Mouse (Mus musculus) heart, embryonic 12.5 days (tissue): ENCODE measurements around the gene Trnau1ap. TPM values are rescaled to one million over a fixed set of nuclear protein-coding genes. Genes with fewer than 3 reads are reported as not detected.
A peak's percentile ranks its signal among the peaks of the same experiment; 100 is the strongest.

Source experiments
- ATAC-seq: fragments of 200-750 bp; cut with Nextera tagmentation; 2 replicates; pipeline ENCODE4 v1.8.0; 2017; ENCODE audit warnings: moderate TSS enrichment, moderate library complexity; ENCODE audit not compliant: insufficient number of reproducible peaks, low FRiP score
- H3K27ac ChIP-seq: fragments of 300-500 bp; sonication (generic); 2 replicates; pipeline ENCODE4 v1.5.1; 2016; ENCODE audit warnings: mild to moderate bottlenecking, moderate library complexity; ENCODE audit not compliant: poor library complexity, severe bottlenecking
- H3K27me3 ChIP-seq: fragments of 300-500 bp; sonication (generic); replicated peaks from 2 replicates; pipeline ENCODE4 v1.6.1; 2016; ENCODE audit warnings: mild to moderate bottlenecking, moderate library complexity
- H3K36me3 ChIP-seq: fragments of 300-500 bp; sonication (generic); 2 replicates; pipeline ENCODE4 v1.6.1; 2016; ENCODE audit warnings: mild to moderate bottlenecking, moderate library complexity
- H3K4me1 ChIP-seq: fragments of 300-500 bp; sonication (generic); replicated peaks from 2 replicates; pipeline ENCODE4 v1.6.1; 2016; ENCODE audit warnings: mild to moderate bottlenecking
- H3K4me2 ChIP-seq: fragments of 300-500 bp; sonication (generic); 2 replicates; pipeline ENCODE4 v1.6.1; 2016; ENCODE audit warnings: mild to moderate bottlenecking, moderate library complexity
- H3K4me3 ChIP-seq: fragments of 300-500 bp; sonication (generic); 2 replicates; pipeline ENCODE4 v1.5.1; 2016; ENCODE audit warnings: mild to moderate bottlenecking
- H3K9ac ChIP-seq: fragments of 300-500 bp; sonication (generic); 2 replicates; pipeline ENCODE4 v1.6.1; 2016; ENCODE audit warnings: mild to moderate bottlenecking, moderate library complexity
- H3K9me3 ChIP-seq: fragments of 300-500 bp; sonication (generic); replicated peaks from 2 replicates; pipeline ENCODE4 v1.6.1; 2016; ENCODE audit warnings: mild to moderate bottlenecking, moderate library complexity
- WGBS: fragments of 180-500 bp; shearing (Covaris S2); methylation state at CpG from one replicate; pipeline ENCODE4 v1.1.7; 2016; 5-methylcytosine and 5-hydroxymethylcytosine counted together
- polyA plus RNA-seq: library from polyadenylated mRNA; unstranded; fragments of >200 nt; fragmentation: Nextera tagmentation; extraction: Ambion mirVana; gene quantifications from 2 replicates; pipeline ENCODE4 v1.2.1, GENCODE M21; 2016

Trnau1ap gene
- polyA plus RNA-seq, 1 experiment from 2014 or later, result 68.5 TPM

DNA sequence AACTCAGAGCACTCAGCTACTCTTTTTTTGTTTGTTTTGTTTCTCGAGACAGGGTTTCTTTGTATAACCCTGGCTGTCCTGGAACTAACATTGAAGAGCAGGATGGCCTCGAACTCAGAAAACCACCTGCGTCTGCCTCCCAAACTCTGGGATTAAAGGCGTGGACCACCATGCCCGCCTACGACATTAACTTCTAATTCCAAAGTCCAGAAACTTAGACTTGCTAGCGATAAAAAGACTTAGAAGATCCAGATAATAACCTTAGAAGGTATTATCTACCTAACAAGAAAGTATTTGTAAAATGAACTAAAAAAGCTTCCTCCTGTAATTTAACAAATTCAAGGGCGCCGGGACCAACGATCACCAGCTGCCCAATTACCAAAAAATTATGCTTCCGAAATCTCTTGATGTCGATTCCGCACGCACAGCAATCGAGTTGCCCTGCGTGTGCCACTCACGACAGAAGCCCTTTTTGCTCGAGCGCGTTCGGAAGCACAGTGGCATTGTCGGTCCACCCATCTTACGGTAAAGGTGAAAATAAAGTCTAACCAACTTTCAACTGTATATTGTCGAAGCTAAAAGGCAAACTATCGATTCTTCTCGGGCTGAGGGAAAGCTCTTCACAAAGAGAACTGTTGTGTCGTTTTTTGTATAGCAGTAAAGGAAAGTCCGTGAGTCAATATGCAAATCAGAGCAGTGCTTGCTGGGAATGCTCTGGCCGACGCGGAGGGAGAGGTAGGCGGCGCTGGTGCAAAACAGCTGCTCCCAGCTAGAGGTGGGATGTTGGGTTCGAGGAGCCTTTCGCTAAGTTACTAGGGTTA lies 59.4 kb downstream of the Trnau1ap start:
- peak overlapping the region; percentile 26 for H3K4me3 ChIP-seq
- no peaks in the 10 kb centered on the region for H3K9me3 ChIP-seq
- H3K9ac ChIP-seq, result peak overlapping the region; percentile 47; the same call in 1 of the 2 replicates
- no peaks in the 10 kb centered on the region for H3K27me3 ChIP-seq
- ATAC-seq, result peak; percentile 80
- H3K4me1 ChIP-seq, result peaks cover 5% of the 10 kb centered on the region; the same call in 1 of the 2 replicates
- peak overlapping the region; percentile 81 for H3K27ac ChIP-seq
- under 1% methylated on average over 35 of the region's 35 CpGs for WGBS
- no peaks in the 10 kb centered on the region for H3K36me3 ChIP-seq
- H3K4me2 ChIP-seq, result peak overlapping the region; percentile 59

DNA sequence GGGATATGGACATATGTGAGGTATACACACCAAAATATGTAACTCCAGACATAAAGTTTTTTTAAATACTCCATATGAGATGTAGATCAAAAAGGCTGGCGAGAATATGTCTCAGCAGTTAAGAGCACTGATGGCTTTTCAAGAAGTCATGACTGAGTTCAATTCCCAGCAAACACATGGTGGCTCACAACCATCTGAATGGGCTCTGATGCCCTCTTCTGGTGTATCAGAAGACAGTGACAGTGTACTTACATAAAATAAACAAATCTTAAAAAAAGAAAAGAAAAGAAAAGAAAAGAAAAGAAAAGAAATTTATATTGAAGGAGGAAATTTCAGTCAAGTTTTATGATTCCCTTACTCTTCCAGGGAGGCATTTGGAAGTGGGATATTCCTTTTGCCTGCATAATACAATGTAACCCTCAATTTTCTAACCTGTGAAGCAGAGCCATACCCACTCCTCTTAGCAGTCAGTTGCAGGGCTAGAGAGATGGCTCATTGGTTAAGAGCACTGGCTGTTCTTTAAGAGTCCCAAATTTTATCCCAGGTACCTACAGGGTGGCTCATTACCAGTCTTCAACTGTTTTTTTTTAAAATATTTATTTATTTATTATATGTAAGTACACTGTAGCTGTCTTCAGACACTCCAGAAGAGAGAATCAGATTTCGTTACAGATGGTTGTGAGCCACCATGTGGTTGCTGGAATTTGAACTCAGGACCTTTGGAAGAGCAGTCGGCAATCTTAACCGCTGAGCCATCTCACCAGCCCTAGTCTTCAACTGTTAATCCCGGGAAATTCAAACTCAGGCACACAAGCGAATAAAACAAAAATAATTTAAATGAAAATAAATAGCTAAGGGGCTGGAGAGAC lies 60.2 kb downstream of the Trnau1ap start:
- H3K27ac ChIP-seq, result peak overlapping the region; percentile 81
- no peaks in the 10 kb centered on the region for H3K27me3 ChIP-seq
- H3K4me1 ChIP-seq, result peaks cover 5% of the 10 kb centered on the region; the same call in 1 of the 2 replicates
- H3K4me3 ChIP-seq, result no peak overlapping the region
- no peak for ATAC-seq
- no peak overlapping the region for H3K4me2 ChIP-seq
- no peaks in the 10 kb centered on the region for H3K9me3 ChIP-seq
- H3K9ac ChIP-seq, result no peak overlapping the region
- WGBS, result 17% methylated on average over 6 of the region's 6 CpGs
- no peaks in the 10 kb centered on the region for H3K36me3 ChIP-seq

DNA sequence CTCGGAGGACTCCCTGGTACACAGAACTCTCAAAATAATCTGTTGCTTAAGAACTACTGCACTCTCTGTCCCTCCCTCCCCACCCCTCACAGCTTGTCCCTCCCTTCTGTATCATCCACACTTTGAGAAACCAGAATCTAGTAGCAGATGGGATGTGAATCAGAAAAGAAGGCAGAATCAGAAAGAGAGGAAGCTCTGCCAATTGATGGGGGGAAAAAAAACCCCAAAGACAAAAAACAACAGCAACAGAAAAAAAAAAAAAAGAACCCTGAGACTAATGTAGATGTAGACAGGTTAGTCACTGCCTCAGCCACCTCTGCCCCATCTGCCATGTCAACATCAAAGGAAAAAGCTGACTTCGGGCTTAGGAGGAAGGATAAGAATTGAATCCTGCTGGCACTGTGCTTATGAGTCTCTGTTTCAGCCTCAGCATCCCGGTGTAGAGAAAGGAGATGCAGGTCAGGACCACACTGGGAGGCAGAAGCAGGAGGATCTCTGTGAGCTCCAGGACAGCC lies 62.4 kb downstream of the Trnau1ap start:
- Histone ChIP-seq H3K27me3 (no peaks in the 10 kb centered on the region), H3K9me3 (no peaks in the 10 kb centered on the region), H3K9ac (no peak overlapping the region), H3K4me1 (peaks cover 3% of the 10 kb centered on the region; the same call in 1 of the 2 replicates), H3K27ac (no peak overlapping the region), H3K36me3 (no peaks in the 10 kb centered on the region), H3K4me2 (no peak overlapping the region), H3K4me3 (no peak overlapping the region)
- WGBS, result 76% methylated on average over 3 of the region's 3 CpGs
- ATAC-seq, result no peak

DNA sequence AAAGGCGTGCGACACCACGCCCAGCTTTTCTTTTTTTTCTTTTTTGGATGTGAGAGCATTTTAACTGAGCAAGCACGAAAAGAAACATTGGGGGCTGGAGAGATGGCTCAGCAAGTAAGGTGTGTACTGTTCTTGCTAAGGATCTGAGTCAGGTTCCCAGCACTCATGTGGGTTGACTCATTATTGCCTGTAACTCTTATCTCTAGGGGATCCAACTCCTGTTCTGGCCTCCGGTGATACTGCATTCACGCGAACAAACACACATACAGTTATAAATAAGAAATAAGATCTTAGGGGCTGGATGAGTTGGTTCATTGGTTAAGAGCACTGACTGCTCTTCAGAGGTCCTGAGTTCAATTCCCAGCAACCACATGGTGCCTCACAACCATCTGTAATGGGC lies 66.0 kb downstream of the Trnau1ap start:
- Histone ChIP-seq H3K9ac (no peak overlapping the region), H3K27ac (no peak overlapping the region), H3K9me3 (no peaks in the 10 kb centered on the region), H3K4me3 (no peak overlapping the region), H3K36me3 (no peaks in the 10 kb centered on the region), H3K4me1 (peaks cover 22% of the 10 kb centered on the region), H3K27me3 (no peaks in the 10 kb centered on the region), H3K4me2 (no peak overlapping the region)
- 91% methylated on average over 7 of the region's 7 CpGs for WGBS
- no peak for ATAC-seq

DNA sequence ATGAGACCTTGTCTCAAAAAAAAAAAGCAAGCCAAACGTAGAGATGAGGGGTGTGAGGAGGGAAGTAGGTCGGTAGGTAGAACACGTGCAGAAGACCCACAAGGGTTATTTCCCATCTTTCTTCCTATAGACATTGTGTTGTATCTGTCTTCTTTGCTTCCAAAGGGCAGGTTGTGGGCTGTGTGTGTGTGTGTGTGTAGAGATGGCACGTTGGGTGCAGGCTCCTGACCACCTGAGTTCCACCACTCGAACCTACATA lies 67.1 kb downstream of the Trnau1ap start:
- Histone ChIP-seq H3K9ac (no peak overlapping the region), H3K27ac (no peak overlapping the region), H3K4me3 (0 out of 2 replicates have a peak overlapping the region, but pooled peaks have one; percentile 95), H3K36me3 (no peaks in the 10 kb centered on the region), H3K27me3 (no peaks in the 10 kb centered on the region), H3K9me3 (no peaks in the 10 kb centered on the region), H3K4me2 (peak overlapping the region; percentile 71), H3K4me1 (peaks cover 24% of the 10 kb centered on the region)
- 71% methylated on average over 5 of the region's 5 CpGs for WGBS
- ATAC-seq, result no peak

Other genes starting within 250 kb of the Trnau1ap start
- gene Oprd1, start 185.1 kb downstream of the Trnau1ap start, polyA plus RNA-seq, result 1.3 and 1.5 TPM in 2 replicates
- 77.1 and 80.1 TPM in 2 replicates for gene Ythdf2, start 117.2 kb downstream of the Trnau1ap start, polyA plus RNA-seq
- gene Gmeb1, start 67.9 kb downstream of the Trnau1ap start, polyA plus RNA-seq, result 26.3 and 27.3 TPM in 2 replicates
- gene Taf12, start 55.2 kb downstream of the Trnau1ap start, polyA plus RNA-seq, result 34.7 and 39.5 TPM in 2 replicates
- 1.1 TPM in 2 replicates for gene Rab42, start 26.2 kb downstream of the Trnau1ap start, polyA plus RNA-seq
- gene Rcc1, start 24.1 kb upstream of the Trnau1ap start, polyA plus RNA-seq, result 39.2 and 47.1 TPM in 2 replicates
- gene Phactr4, start 93.0 kb upstream of the Trnau1ap start, polyA plus RNA-seq, result 19.5 and 22.9 TPM in 2 replicates
- gene Med18, start 134.4 kb upstream of the Trnau1ap start, polyA plus RNA-seq, result 16.4 and 18.2 TPM in 2 replicates
- 10.3 and 10.5 TPM in 2 replicates for gene Sesn2, start 181.0 kb upstream of the Trnau1ap start, polyA plus RNA-seq
- gene Atpif1, start 204.1 kb upstream of the Trnau1ap start, polyA plus RNA-seq, result 1,373 and 1,377 TPM in 2 replicates
- 130 and 135 TPM in 2 replicates for gene Dnajc8, start 206.0 kb upstream of the Trnau1ap start, polyA plus RNA-seq
- gene Ptafr, start 234.5 kb upstream of the Trnau1ap start, polyA plus RNA-seq, result 0.23 and 0.27 TPM in 2 replicates